Mouse (Mus musculus): ENCODE measurements around the gene Tfe3.

- TF ChIP-seq CTCF (IDR thresholded peaks at IDR 0.05; ENCODE audit: low read depth, low read length) (no peak), EP300 (IDR thresholded peaks at IDR 0.05; ENCODE audit: insufficient read depth, low read depth, low read length) (no peak), POLR2A (IDR thresholded peaks at IDR 0.05; ENCODE audit: insufficient read depth, low read length) (no peak)
These were observed 16.9 kb upstream of the Tfe3 start for GRCm38 (mm10) chrX:7745429-7745828.

Measured in ES-Bruce4 (cell line).